Mouse (Mus musculus) activated CD4-positive, CD25-positive, alpha-beta regulatory T cell (primary cell): ENCODE measurements around the gene Ropn1. TPM values are rescaled to one million over a fixed set of nuclear protein-coding genes. Genes with fewer than 3 reads are reported as not detected.

ENCODE experiments used
- polyA plus RNA-seq, 2 experiments: library from polyadenylated mRNA; unstranded; fragments of 100-300 nt; shearing (Covaris generic); gene quantifications; one replicate each; pipeline ENCODE4 v1.2.1; 2017

Ropn1 gene
- polyA plus RNA-seq: not detected

DNA sequence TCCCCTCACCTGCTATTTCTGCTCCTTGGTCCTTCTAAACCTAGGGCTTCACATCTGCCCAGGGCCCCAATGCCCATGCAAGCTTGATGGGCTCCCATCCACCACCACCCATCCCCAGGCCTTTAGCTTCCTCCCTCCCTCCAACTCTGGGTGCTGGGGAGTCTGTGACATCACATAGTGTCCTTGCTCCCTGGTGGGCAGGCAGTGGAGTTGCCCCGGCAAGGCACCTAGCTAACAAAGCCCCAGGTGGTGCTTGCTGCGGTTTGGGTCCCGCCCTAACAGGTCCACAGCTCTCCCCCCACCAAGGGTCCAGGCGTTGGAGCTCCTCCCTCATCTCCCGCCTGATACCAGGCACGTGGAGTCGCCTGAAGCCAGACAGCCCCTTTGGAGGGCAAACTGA is at the start of gene Ropn1:
Gene Ropn1 (plus strand): TSS at position 301 of the 400 bp plus-strand sequence.

GRCm38 (mm10) chr16:34690334-34691144 is 40.8 kb downstream of the Ropn1 start, which contains the start of gene Ccdc14:
Gene Ccdc14 (plus strand): TSS chr16:34690616.

Other genes with a start within 250 kb of the Ropn1 start
- gene Kalrn, start 76.4 kb upstream of the Ropn1 start, polyA plus RNA-seq: 1 to 10 TPM in 1 of 2 experiments, under 1 TPM in 1; 0.19 to 1.7 TPM
- 1 to 10 TPM; 2.1 to 3.5 TPM for gene Ccdc14, start 40.7 kb downstream of the Ropn1 start, polyA plus RNA-seq
- under 1 TPM in 1 of 2 experiments, not detected in 1; 0.42 TPM for gene Mylk, start 95.3 kb downstream of the Ropn1 start, polyA plus RNA-seq